Mouse (Mus musculus): Measurements from ENCODE around the gene Aldoart2.
"Not testable (repeated sequence)": the region's sequence is repeated elsewhere in the genome, so short reads cannot be mapped to it uniquely, and the experiment has no call there.

Aldoart2 gene

GRCm38 (mm10) chr12:55565206-55565605, at the start of gene Aldoart2:
Gene Aldoart2 (plus strand): TSS chr12:55565239.
- DNase-seq: no peak

DNA sequence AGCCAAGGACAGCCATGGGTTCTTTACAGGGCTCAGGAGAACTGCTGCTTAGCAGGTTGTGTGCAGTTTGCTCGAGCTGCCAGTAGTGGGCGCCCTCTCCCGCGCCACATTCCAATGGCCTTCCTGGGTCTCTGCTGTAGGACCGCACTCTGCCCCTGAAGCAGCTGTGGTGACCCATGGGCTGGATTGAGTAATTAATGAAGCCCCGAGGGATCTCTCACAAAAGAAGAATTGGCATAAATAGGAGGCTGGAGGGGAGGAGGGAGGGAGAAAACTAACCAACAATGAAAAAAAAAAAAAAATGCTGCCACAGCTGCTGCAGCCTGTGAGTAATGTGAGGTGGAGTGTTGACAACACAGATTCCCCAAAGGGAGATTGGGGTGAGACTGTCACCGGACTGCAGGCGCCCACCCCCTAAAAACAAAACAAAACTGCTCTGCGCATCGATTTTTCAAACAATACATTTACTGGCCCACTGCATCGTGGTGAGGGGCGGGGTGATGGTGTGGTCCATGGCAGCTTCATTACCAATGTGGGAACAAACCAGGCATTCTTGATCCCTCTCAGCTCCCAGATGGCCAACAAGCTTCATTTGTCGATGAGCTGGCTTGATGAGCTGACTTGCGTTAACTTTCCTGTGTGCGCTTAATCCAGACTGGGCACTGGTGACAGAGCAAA, 46.8 kb upstream of the Aldoart2 start:
- DNase-seq: peak in 1 of 2 experiments; percentile 18

GRCm38 (mm10) chr12:55526983-55527752, 37.9 kb upstream of the Aldoart2 start:
- DNase-seq: no peak

DNA sequence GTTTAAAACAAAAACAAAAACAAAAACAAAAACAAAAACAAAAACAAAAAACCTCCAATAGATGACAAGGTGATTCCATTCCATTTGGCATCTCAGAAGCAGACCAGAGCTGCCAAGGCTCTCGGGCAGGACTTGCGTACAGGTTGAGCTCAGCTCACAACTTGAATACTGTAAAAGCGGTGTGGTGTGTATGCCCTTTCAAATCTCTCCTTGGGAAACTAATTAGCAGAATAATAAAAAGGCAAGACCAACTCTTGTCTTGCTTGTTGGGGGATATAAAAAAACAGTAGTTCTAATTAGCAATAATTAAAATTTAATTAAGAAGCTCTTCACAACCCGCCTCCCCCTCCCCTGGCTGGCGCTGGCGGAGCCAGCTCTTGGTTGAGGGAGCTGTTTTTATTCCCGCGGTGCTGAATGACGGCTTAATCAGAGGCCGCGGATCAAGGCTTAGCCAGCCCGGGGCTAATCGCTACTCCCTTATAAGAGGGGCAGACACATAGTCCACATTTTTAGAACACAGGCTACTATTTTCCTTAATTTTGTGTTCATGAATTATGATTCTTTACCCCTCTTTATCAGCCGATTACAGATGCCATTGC, 28.4 kb upstream of the Aldoart2 start:
- DNase-seq: no peak

DNA sequence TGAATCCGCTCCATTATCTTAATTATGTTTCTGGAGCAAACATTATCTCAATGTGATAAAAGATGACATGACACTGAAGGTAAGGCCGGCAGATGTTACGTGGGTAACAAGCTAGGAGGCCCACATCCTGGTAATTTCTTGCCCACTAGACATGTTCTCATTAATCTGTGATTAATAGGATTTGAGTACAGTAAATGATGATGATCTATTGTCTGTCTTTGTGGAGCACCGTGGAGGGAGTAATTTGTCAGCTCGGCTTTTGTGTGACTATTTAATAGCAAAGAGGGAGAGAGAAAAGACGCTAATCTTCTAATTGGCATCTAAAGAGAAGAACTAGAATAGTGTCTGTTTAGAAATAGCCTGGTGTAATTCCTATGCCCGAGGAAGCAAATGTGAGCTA, 27.3 kb upstream of the Aldoart2 start:
- DNase-seq: no peak

- DNase-seq: no peak
Observed at GRCm38 (mm10) chr12:55538328-55538971, 26.6 kb upstream of the Aldoart2 start.

DNA sequence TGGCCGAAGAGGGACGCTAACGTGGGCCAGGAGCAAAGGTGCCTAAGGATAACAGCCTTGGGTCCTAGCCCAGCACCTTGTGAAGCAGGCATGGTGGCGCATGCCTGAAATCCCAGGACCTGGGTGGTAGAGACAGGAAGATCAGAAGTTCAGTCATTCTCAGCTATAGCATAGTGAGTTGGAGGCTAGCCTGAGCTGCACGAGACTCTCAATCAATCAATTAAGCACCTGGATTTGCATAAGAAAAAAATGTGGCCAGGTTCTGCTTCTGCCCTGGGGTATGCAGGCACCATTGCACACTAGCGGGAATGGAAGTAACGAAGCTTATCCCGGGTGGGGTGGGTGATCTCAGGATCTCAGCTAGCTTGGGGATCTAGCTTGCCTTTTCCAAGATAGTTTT, 25.9 kb upstream of the Aldoart2 start:
- DNase-seq: no peak

DNA sequence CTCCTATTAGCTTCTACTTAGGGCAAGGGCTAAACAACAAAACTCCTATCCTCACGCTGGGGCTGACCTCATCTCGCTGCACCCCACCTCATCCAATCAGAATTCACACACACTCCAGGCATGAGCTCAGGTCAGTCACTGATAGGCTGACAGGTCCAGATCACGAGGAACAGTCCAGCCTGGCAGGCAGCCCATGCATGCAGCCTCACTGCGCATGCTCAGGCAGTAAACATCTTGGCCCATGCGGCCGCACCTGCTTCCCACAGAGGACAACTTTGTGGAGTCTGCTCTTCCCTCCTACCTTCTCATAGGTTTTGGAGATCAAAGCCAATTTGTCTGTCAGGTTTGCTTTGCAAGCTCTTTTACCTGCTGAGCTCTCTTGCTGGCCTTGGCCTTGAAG, 10.1 kb upstream of the Aldoart2 start:
- DNase-seq: not testable (repeated sequence)

DNA sequence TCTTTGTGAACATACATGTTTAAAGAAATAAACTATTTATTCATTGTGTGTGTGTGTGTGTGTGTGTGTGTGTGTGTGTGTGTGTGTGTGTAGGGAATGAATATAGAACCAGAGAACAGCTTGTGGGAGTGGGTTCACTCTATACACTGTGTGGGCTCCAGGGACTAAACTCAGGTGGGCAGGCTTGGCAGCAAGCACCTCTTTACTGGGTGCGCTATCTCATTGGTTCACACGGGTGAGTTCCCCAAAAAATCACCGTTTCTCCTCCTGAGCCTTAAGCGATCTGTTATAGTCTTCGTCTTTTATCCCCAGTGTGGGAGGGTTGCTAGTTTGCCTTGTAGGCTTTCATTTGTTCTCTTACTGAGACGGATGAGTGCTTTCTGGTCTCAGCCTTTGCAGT, 7.2 kb upstream of the Aldoart2 start:
- no peak for DNase-seq

DNA sequence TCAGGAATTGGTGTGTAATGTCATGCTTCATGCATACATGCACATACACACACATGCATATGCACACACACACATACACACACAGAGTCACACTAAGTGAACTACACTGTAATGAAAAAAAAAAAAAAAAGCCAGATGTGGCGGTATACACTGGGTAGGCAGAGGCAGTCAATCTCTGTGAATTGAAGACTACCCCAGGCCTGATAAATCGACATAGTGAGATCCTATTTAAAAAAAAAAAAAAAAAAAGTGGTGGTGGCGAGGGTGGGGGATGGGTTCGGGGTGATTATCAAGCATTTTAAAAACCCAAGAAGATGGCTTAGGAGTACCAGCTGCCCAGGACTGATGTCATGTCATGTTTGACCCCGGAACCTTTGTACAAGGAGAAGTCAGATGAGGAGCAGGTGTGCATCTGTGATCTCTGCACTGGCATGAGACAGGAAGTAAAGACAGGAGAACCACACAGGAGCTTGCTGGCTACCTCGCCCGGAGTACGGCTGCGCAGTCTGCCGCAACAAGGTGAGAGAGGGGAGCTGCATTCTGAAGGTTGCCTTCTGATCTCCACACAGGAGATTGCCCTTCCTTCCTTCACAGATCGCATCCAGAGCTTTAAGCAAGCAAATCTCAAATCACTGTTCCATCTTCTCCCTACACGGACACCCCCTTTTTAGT, 5.7 kb upstream of the Aldoart2 start:
- DNase-seq: no peak

DNA sequence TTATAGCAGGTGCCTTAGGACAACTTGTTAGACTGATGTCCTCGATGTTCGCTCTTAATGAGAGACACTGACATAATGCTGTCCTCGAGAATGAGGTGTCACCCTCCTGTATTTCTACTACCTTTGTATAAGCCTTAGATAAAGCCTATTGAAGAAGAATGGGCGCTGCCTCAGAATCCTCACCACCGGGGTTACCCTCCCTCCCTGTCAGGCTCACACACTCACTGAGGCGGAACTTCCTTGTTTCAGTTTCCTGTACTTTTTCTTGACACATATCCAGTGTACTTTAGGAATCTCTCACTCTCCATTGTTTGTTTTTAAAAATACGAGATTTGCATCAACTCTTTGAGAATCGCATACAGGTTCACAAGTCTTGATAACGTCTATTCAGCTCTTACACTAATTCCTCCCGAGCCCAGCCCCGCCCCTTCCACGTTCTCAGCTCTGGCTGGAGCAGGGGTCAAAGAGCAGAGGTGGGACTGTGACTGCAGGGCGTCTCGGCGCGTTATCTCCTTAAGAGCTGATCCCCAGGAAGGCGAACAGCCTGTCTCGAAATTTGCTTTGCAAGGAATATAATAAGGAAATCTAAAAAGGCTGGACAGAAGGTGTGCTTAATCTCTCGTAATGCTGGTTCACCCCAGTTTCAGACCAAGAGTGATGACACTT, 4.9 kb upstream of the Aldoart2 start:
- DNase-seq: peak; percentile 54 to 61

- DNase-seq: no peak
Observed at GRCm38 (mm10) chr12:55563742-55564141, 1.3 kb upstream of the Aldoart2 start.

DNA sequence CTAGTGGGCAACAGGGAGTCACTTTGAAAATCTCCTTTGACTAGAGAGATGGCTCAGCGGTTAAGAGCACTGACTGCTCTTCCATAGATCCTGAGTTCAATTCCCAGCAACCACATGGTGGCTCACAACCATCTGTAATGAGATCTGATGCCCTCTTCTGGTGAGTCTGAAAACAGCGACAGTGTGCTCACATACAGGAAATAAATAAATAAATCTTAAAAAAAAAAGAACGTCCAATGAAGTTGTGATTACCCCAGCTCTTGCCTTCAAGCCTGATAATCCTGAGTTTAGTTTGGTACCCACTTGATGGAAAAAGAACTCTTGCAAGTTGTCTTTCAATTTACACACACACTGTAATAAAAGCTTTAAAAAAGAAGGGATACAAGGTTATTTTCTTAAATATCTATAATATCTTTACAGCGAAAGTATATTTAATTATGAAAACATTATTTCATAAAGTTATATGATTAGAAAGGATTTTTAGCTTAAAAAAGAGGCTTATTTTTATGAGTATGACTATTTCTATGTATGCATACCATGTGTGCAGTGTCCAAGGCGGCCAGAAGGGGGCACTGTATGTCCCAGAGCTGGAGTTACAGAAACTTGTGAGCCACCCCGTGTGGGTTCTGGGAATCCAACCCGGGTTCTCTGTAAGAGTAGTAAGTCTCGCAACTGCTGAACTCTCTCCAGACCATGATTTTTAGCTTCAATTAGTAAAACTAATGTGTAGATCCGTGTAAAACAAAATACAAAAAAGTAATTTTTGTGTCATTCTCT, 664 bp upstream of the Aldoart2 start:
- no peak for DNase-seq

DNA sequence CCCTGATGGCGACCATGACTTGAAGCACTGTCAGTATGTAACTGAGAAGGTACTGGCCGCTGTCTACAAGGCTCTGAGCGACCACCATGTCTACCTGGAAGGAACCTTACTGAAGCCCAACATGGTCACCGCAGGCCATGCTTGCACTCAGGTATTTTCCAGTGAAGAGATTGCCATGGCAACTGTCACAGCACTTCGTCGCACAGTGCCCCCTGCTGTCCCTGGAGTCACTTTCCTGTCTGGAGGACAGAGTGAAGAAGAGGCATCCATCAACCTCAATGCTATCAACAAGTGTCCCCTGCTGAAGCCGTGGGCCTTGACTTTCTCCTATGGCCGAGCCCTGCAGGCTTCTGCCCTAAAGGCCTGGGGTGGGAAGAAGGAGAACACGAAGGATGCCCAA, 828 bp downstream of the Aldoart2 start:
- no peak for DNase-seq

GRCm38 (mm10) chr12:55566837-55567236, 1.8 kb downstream of the Aldoart2 start:
- DNase-seq: no peak

DNA sequence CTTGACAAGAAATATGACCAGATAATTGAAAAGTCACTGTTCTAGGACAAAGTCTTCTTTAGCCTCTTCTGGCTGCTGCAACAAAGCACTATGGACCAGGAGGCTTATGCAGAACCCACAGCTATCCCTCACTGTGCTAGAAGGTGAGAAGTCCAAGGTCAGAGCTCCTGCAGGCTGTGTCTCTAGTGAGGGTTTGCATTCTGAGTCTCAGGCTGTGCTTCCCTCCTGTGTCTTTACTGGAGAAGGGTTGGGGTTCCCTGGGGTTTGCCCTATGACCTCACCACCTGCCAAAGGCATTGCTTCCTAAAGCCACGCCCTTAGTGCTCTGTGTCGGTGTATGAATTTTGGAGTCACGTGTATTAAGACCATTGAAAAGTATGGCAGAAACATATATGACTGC, 3.4 kb downstream of the Aldoart2 start:
- no peak for DNase-seq

GRCm38 (mm10) chr12:55569676-55570075, 4.6 kb downstream of the Aldoart2 start:
- DNase-seq: no peak

DNA sequence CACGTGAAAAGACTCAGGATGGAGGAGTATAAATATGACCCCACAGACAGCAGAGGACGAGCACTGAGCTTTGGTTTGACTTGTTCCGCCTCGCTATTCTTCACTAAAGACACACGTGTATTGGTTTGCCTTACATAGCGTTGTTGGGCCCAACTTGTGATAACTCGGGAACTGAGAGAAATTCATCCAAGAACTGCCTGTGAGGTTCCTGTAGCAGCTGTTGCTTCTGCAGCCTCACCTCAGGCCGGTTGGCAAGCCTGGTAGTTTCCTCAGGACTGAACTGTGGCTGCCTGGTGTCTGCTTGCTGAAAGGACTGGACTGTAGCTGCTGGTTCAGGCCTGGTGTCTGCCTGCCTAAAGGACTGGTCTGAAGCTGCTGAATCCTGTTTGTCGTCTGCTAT, 5.6 kb downstream of the Aldoart2 start:
- DNase-seq: no peak

DNA sequence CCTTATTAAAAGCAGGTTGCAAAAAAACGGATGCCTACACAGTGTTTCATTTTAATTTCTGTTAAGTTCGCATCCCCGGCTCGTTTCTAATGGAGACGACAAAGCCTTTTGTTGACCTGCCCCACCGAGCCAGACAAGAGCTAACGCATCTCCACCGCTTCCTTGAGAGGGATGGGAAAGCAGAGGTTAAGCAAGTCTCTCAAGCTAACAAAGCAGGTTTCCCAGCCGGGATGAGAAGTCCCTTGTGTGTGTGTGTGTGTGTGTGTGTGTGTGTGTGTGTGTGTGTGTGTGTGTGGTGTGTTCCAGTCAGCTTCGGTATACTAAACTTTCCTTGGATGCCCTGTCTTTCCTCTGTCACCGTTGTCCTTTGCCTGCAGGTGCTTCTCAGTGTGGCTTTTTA, 6.1 kb downstream of the Aldoart2 start:
- no peak for DNase-seq

GRCm38 (mm10) chr12:55571661-55572060, 6.6 kb downstream of the Aldoart2 start:
- no peak for DNase-seq

GRCm38 (mm10) chr12:55573089-55573488, 8.1 kb downstream of the Aldoart2 start:
- no peak for DNase-seq

DNA sequence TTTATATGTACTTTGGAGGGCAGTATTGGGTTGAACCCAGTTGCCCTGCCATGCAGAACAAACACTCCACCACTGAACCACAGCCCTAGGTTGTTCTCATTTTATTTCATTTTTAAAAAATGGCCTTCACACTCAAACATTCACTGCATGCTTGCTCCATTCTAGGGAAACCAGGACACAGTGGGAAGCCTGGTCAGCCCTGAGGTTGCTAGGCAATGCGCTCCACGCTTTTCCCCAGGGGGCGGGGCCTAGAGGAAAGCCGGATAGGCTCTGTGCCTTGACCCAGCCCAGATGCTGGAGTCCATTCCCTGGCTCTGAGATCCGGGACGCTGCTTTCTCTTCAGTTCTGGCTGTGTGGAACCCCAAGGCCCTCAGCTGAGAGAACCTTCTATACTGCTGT, 8.8 kb downstream of the Aldoart2 start:
- DNase-seq: peak in 1 of 2 experiments; percentile 56

Measured in kidney, postnatal 25 days (tissue).